Mouse (Mus musculus): ENCODE results near the gene Itga9. TPM values are rescaled to one million over a fixed set of nuclear protein-coding genes. Genes with fewer than 3 reads are reported as not detected.

The Itga9 gene
- polyA plus RNA-seq, 1 experiment, result 1.6 TPM

DNA sequence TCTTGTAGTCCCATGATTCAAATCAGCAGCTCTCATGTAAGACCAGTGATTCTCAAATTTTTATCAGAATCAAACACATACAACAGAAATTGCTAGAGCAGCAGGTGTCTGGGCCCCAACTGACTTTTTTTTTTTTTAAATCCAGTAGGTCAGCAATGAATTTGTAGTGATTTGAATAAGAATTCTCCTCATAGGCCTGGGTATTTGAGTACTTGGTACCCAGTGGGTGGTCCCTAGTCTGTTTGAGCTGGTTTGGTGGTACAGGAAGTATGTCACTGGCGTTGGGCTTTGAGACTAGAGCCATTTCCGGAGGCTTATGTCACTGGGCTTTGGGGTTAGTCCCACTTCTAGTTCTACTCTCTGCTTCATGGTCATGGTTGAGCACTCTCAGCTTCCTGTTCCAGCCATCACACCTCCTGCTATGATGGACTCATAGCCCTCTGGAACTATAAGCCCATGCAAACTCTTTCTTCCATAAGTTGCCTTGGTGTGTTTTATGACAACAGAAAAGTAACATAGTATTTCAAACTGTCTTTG, 116.4 kb downstream of the Itga9 start:
- no peak overlapping the region for H3K4me3 ChIP-seq (replicated peaks; ENCODE audit: insufficient read depth, low read depth, low read length)
- WGBS, result 92% methylated on average over 2 of the region's 2 CpGs
- no peaks in the 10 kb centered on the region; the same call in 1 of the 2 replicates for H3K4me1 ChIP-seq (ENCODE audit: control insufficient read depth, insufficient read depth, low read length)
- H3K27ac ChIP-seq (ENCODE audit: insufficient read depth, low read length), result no peak overlapping the region
- H3K27me3 ChIP-seq (ENCODE audit: control insufficient read depth, insufficient read depth, low read length), result no peaks in the 10 kb centered on the region
- no peak for DNase-seq
- TF ChIP-seq POLR2A (IDR thresholded peaks at IDR 0.05; ENCODE audit: borderline replicate concordance, insufficient read depth, low read length), result no peak
- TF ChIP-seq CTCF (IDR thresholded peaks at IDR 0.05; ENCODE audit: borderline replicate concordance, insufficient read depth, low read depth, low read length), result no peak

GRCm38 (mm10) chr9:118725128-118725527, 118.6 kb downstream of the Itga9 start:
- H3K27ac ChIP-seq (ENCODE audit: insufficient read depth, low read length), result no peak overlapping the region
- no peak for TF ChIP-seq CTCF (IDR thresholded peaks at IDR 0.05; ENCODE audit: borderline replicate concordance, insufficient read depth, low read depth, low read length)
- TF ChIP-seq POLR2A (IDR thresholded peaks at IDR 0.05; ENCODE audit: borderline replicate concordance, insufficient read depth, low read length), result no peak
- H3K27me3 ChIP-seq (ENCODE audit: control insufficient read depth, insufficient read depth, low read length), result no peaks in the 10 kb centered on the region
- H3K4me1 ChIP-seq (ENCODE audit: control insufficient read depth, insufficient read depth, low read length), result no peaks in the 10 kb centered on the region; the same call in 1 of the 2 replicates
- H3K4me3 ChIP-seq (replicated peaks; ENCODE audit: insufficient read depth, low read depth, low read length), result no peak overlapping the region
- DNase-seq, result no peak
- 88% methylated on average over 9 of the region's 9 CpGs for WGBS

DNA sequence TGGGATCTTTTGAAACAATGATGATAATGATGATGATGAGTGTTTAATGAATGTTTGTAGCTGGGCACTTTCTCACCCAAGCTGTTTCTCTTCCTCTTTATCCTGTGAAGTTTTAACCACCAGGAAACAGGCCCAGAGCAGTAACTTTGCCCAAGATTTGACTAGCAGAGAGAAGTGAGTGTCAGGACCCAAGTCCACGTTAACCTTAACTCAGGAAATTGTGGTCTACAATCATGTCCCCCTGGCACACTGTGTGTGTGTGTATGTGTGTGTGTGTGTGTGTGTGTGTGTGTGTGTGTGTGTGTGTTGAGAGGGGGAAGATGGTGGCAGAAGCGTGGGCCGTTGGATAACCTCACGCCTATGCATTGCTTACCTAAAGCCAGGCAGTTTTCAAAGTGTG, 120.1 kb downstream of the Itga9 start:
- Histone ChIP-seq H3K4me3 (replicated peaks; ENCODE audit: insufficient read depth, low read depth, low read length) (no peak overlapping the region), H3K27me3 (ENCODE audit: control insufficient read depth, insufficient read depth, low read length) (no peaks in the 10 kb centered on the region), H3K27ac (ENCODE audit: insufficient read depth, low read length) (no peak overlapping the region), H3K4me1 (ENCODE audit: control insufficient read depth, insufficient read depth, low read length) (no peaks in the 10 kb centered on the region; the same call in 1 of the 2 replicates)
- TF ChIP-seq CTCF (IDR thresholded peaks at IDR 0.05; ENCODE audit: borderline replicate concordance, insufficient read depth, low read depth, low read length) (no peak), POLR2A (IDR thresholded peaks at IDR 0.05; ENCODE audit: borderline replicate concordance, insufficient read depth, low read length) (no peak)
- DNase-seq, result no peak
- WGBS, result 96% methylated on average over 4 of the region's 4 CpGs

- Histone ChIP-seq H3K4me1 (ENCODE audit: control insufficient read depth, insufficient read depth, low read length) (no peaks in the 10 kb centered on the region; the same call in 1 of the 2 replicates), H3K27me3 (ENCODE audit: control insufficient read depth, insufficient read depth, low read length) (no peaks in the 10 kb centered on the region), H3K4me3 (replicated peaks; ENCODE audit: insufficient read depth, low read depth, low read length) (no peak overlapping the region), H3K27ac (ENCODE audit: insufficient read depth, low read length) (no peak overlapping the region)
- no peak for DNase-seq
- TF ChIP-seq CTCF (IDR thresholded peaks at IDR 0.05; ENCODE audit: borderline replicate concordance, insufficient read depth, low read depth, low read length) (no peak), POLR2A (IDR thresholded peaks at IDR 0.05; ENCODE audit: borderline replicate concordance, insufficient read depth, low read length) (no peak)
- WGBS, result 81% methylated on average over 6 of the region's 6 CpGs
Measured at GRCm38 (mm10) chr9:118728296-118728695, 121.8 kb downstream of the Itga9 start.

DNA sequence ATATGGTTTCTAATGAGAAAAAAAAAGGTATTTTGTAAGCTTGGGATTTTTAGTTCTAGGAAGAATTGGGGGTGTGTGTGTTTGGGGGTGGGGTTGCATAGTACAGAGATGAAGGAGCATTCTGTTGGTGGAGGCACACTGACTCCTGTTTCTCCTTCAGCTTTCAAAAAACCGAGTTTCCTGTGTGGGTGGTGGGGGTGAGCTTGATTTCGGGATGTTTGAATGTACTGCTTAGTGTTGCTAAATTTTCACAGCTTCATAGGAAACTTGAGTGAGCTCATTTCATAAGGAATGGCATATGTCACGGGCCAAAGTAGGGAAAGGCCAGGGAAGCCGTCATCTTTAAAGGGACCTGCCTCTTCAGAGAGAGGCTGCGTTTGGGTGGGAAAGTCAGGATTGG, 122.5 kb downstream of the Itga9 start:
- Histone ChIP-seq H3K27me3 (ENCODE audit: control insufficient read depth, insufficient read depth, low read length) (no peaks in the 10 kb centered on the region), H3K4me1 (ENCODE audit: control insufficient read depth, insufficient read depth, low read length) (no peaks in the 10 kb centered on the region; the same call in 1 of the 2 replicates), H3K4me3 (replicated peaks; ENCODE audit: insufficient read depth, low read depth, low read length) (no peak overlapping the region), H3K27ac (ENCODE audit: insufficient read depth, low read length) (no peak overlapping the region)
- no peak for DNase-seq
- TF ChIP-seq CTCF (IDR thresholded peaks at IDR 0.05; ENCODE audit: borderline replicate concordance, insufficient read depth, low read depth, low read length) (no peak), POLR2A (IDR thresholded peaks at IDR 0.05; ENCODE audit: borderline replicate concordance, insufficient read depth, low read length) (no peak)
- WGBS, result 89% methylated on average over 5 of the region's 5 CpGs

GRCm38 (mm10) chr9:118730172-118730571, 123.7 kb downstream of the Itga9 start:
- WGBS, result 87% methylated on average over 8 of the region's 8 CpGs
- H3K4me3 ChIP-seq (replicated peaks; ENCODE audit: insufficient read depth, low read depth, low read length), result no peak overlapping the region
- H3K27ac ChIP-seq (ENCODE audit: insufficient read depth, low read length), result no peak overlapping the region
- DNase-seq, result no peak
- no peak for TF ChIP-seq CTCF (IDR thresholded peaks at IDR 0.05; ENCODE audit: borderline replicate concordance, insufficient read depth, low read depth, low read length)
- TF ChIP-seq POLR2A (IDR thresholded peaks at IDR 0.05; ENCODE audit: borderline replicate concordance, insufficient read depth, low read length), result no peak
- H3K4me1 ChIP-seq (ENCODE audit: control insufficient read depth, insufficient read depth, low read length), result no peaks in the 10 kb centered on the region
- H3K27me3 ChIP-seq (ENCODE audit: control insufficient read depth, insufficient read depth, low read length), result no peaks in the 10 kb centered on the region

- H3K4me3 ChIP-seq (replicated peaks; ENCODE audit: insufficient read depth, low read depth, low read length), result no peak overlapping the region
- H3K27me3 ChIP-seq (ENCODE audit: control insufficient read depth, insufficient read depth, low read length), result no peaks in the 10 kb centered on the region
- WGBS, result 71% methylated on average over 5 of the region's 5 CpGs
- H3K27ac ChIP-seq (ENCODE audit: insufficient read depth, low read length), result no peak overlapping the region
- TF ChIP-seq POLR2A (IDR thresholded peaks at IDR 0.05; ENCODE audit: borderline replicate concordance, insufficient read depth, low read length) (no peak), CTCF (IDR thresholded peaks at IDR 0.05; ENCODE audit: borderline replicate concordance, insufficient read depth, low read depth, low read length) (no peak)
- no peak for DNase-seq
- H3K4me1 ChIP-seq (ENCODE audit: control insufficient read depth, insufficient read depth, low read length), result no peaks in the 10 kb centered on the region
Measured at GRCm38 (mm10) chr9:118730871-118731390, 124.4 kb downstream of the Itga9 start.

- no peaks in the 10 kb centered on the region for H3K27me3 ChIP-seq (ENCODE audit: control insufficient read depth, insufficient read depth, low read length)
- 83% methylated on average over 6 of the region's 6 CpGs for WGBS
- DNase-seq, result no peak
- TF ChIP-seq POLR2A (IDR thresholded peaks at IDR 0.05; ENCODE audit: borderline replicate concordance, insufficient read depth, low read length) (no peak), CTCF (IDR thresholded peaks at IDR 0.05; ENCODE audit: borderline replicate concordance, insufficient read depth, low read depth, low read length) (no peak)
- no peaks in the 10 kb centered on the region for H3K4me1 ChIP-seq (ENCODE audit: control insufficient read depth, insufficient read depth, low read length)
- H3K4me3 ChIP-seq (replicated peaks; ENCODE audit: insufficient read depth, low read depth, low read length), result no peak overlapping the region
- H3K27ac ChIP-seq (ENCODE audit: insufficient read depth, low read length), result no peak overlapping the region
Measured at GRCm38 (mm10) chr9:118731650-118732049, 125.2 kb downstream of the Itga9 start.
